Mouse (Mus musculus) embryonic facial prominence, embryonic 15.5 days (tissue): ENCODE measurements at regions not wholly inside any gene's neighbourhood (a gene's known extent, or its start where the extent isn't known, plus 50 kb on each side); places are given as distances from the start of the nearest gene placed in this dataset.

ENCODE experiments used
- ATAC-seq: fragments of 200-750 bp; cut with Nextera tagmentation; 2 replicates; pipeline ENCODE4 v1.8.0; 2017; ENCODE audit warnings: low read depth, moderate TSS enrichment; ENCODE audit not compliant: insufficient number of reproducible peaks, low FRiP score, low TSS enrichment
- H3K27ac ChIP-seq: fragments of 300-500 bp; sonication (generic); replicated peaks from 2 replicates; pipeline ENCODE4 v1.5.1; 2015; ENCODE audit warnings: mild to moderate bottlenecking, inconsistent platforms
- H3K27me3 ChIP-seq: fragments of 300-500 bp; sonication (generic); 2 replicates; pipeline ENCODE4 v1.6.1; 2015; ENCODE audit warnings: inconsistent platforms
- H3K36me3 ChIP-seq: fragments of 300-500 bp; sonication (generic); 2 replicates; pipeline ENCODE4 v1.6.1; 2015; ENCODE audit warnings: mild to moderate bottlenecking, inconsistent platforms
- H3K4me1 ChIP-seq: fragments of 300-500 bp; sonication (generic); 2 replicates; pipeline ENCODE4 v1.6.1; 2015; ENCODE audit warnings: inconsistent platforms
- H3K4me2 ChIP-seq: fragments of 300-500 bp; sonication (generic); replicated peaks from 2 replicates; pipeline ENCODE4 v1.6.1; 2015; ENCODE audit warnings: mild to moderate bottlenecking, inconsistent platforms
- H3K4me3 ChIP-seq: fragments of 300-500 bp; sonication (generic); replicated peaks from 2 replicates; pipeline ENCODE4 v1.5.1; 2015; ENCODE audit warnings: mild to moderate bottlenecking, inconsistent platforms
- H3K9ac ChIP-seq: fragments of 300-500 bp; sonication (generic); 2 replicates; pipeline ENCODE4 v1.6.1; 2015; ENCODE audit warnings: inconsistent platforms
- H3K9me3 ChIP-seq: fragments of 300-500 bp; sonication (generic); replicated peaks from 2 replicates; pipeline ENCODE4 v1.6.1; 2016; ENCODE audit warnings: inconsistent platforms
- WGBS: fragments of 180-500 bp; shearing (Covaris S2); methylation state at CpG from one replicate; pipeline ENCODE4 v1.1.7; 2015; 5-methylcytosine and 5-hydroxymethylcytosine counted together

DNA sequence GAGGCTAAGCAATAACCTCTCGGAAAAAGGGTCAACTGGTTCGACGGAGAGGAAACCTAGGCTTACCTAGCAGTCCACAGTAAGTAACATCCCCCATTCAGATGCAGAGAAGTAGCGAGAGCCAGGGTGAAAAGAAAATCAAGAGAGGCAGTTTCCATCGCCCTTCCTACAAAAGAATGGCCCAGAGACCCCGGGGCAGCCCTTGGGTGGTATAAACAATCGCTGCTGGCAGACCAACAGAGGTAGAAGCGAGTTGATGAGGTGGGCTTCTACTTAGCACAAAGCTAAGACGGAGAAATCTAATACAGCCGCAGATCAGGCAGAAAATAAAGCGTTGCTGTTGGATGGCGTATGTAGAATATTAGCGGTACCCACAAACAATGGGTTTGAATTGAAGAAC is 57.8 kb upstream of the Arl15 start:
- H3K9me3 ChIP-seq = no peaks in the 10 kb centered on the region
- H3K9ac ChIP-seq = no peak overlapping the region
- no peaks in the 10 kb centered on the region for H3K36me3 ChIP-seq
- no peak overlapping the region for H3K4me3 ChIP-seq
- H3K27ac ChIP-seq = no peak overlapping the region
- no peaks in the 10 kb centered on the region for H3K27me3 ChIP-seq
- no peak overlapping the region for H3K4me2 ChIP-seq
- no peak for ATAC-seq
- 73% methylated on average over 13 of the region's 13 CpGs for WGBS
- 0 out of 2 replicates have a peak, but pooled peaks cover 8% of the 10 kb centered on the region for H3K4me1 ChIP-seq

DNA sequence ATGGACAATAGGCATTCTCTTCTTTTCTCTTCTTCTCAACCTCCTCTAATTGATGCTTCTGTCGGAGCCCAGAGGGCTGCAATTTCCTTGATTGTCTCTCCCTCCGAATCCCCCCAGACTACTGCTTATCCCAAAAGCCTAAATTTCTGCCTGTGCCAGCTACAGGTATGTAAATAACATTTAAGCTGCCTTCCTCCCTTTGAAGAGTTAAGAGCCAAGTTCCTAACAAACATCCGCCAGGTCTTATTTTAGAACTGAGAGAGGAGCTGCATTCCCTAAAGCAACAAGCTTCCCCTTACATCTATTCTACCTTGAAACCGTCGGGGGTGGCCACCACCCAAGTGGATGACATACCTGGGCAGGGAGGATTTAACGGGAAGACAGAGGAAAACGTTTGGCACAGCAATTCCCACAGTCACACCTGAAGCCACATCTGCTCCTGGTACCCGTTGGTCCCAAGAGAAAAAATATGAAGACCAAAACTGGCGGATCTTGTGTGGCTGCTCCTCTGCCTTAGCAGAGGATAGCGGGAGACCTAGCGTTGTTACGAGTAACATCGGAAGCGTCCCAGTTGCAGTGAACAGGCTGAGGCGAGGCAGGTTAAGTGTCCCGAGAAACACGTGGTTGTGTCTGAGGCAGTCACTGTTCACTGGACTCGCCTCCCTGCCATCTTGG is 58.6 kb upstream of the Arl15 start:
- no peaks in the 10 kb centered on the region for H3K27me3 ChIP-seq
- no peak overlapping the region for H3K9ac ChIP-seq
- H3K4me3 ChIP-seq = no peak overlapping the region
- no peaks in the 10 kb centered on the region for H3K9me3 ChIP-seq
- no peak for ATAC-seq
- H3K4me2 ChIP-seq = no peak overlapping the region
- 0 out of 2 replicates have a peak, but pooled peaks cover 8% of the 10 kb centered on the region for H3K4me1 ChIP-seq
- WGBS = 37% methylated on average over 18 of the region's 18 CpGs
- no peaks in the 10 kb centered on the region for H3K36me3 ChIP-seq
- H3K27ac ChIP-seq = no peak overlapping the region

DNA sequence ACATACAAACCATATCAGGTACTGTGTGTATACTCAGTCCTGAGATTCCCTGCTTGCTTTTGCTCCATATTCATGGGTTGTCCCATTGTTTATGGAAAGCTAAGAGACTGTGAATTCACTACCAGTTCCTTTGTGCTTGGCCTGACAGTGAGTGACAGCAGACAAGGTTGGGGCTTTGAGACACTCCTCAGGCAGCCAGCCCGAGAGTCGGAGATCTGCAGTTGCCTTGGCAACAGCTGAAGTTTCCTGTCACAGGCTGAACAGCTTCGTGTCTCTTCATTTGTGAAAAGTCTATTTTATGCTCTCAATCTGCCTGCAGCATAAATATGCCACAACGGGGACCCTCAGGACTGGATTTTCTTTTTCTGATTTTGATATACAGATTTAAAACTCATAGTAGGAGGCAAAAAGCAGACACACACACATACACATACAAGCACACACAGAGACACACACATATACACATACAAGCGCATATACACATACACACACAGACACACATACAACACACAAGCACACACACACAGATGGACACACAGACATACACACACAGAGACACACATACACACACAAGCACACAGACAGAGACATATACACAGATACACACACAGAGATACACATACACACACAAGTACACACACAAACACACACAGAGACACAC is 60.0 kb upstream of the Arl15 start:
- Histone ChIP-seq H3K36me3 (no peaks in the 10 kb centered on the region), H3K4me2 (no peak overlapping the region), H3K27ac (no peak overlapping the region), H3K9me3 (no peaks in the 10 kb centered on the region), H3K9ac (no peak overlapping the region), H3K27me3 (no peaks in the 10 kb centered on the region), H3K4me1 (0 out of 2 replicates have a peak, but pooled peaks cover 8% of the 10 kb centered on the region), H3K4me3 (no peak overlapping the region)
- no peak for ATAC-seq
- WGBS = 21% methylated on average over 5 of the region's 5 CpGs

DNA sequence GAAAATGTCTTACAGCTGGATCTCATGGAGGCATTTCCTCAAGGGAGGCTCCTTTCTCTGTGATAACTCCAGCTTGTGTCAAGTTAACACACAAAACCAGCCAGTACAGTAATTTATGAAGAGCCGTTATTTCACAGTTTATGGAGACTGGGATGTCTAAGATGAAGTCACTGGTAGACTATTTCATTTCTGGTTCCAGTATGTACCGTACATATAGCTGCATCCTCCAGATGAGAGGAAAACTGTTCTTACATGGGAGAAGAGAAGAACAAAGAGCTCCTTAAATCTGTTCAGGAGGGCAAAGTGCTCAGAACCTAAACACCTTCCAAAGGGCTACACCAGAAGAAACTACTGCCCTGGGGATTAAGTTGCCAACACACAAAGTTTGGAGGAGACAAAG is 60.6 kb upstream of the Arl15 start:
- H3K9ac ChIP-seq = no peak overlapping the region
- H3K4me1 ChIP-seq = 0 out of 2 replicates have a peak, but pooled peaks cover 8% of the 10 kb centered on the region
- no peak overlapping the region for H3K4me2 ChIP-seq
- H3K27me3 ChIP-seq = no peaks in the 10 kb centered on the region
- H3K9me3 ChIP-seq = no peaks in the 10 kb centered on the region
- H3K36me3 ChIP-seq = no peaks in the 10 kb centered on the region
- H3K4me3 ChIP-seq = no peak overlapping the region
- WGBS = 44% methylated on average over 2 of the region's 2 CpGs
- no peak for ATAC-seq
- no peak overlapping the region for H3K27ac ChIP-seq

DNA sequence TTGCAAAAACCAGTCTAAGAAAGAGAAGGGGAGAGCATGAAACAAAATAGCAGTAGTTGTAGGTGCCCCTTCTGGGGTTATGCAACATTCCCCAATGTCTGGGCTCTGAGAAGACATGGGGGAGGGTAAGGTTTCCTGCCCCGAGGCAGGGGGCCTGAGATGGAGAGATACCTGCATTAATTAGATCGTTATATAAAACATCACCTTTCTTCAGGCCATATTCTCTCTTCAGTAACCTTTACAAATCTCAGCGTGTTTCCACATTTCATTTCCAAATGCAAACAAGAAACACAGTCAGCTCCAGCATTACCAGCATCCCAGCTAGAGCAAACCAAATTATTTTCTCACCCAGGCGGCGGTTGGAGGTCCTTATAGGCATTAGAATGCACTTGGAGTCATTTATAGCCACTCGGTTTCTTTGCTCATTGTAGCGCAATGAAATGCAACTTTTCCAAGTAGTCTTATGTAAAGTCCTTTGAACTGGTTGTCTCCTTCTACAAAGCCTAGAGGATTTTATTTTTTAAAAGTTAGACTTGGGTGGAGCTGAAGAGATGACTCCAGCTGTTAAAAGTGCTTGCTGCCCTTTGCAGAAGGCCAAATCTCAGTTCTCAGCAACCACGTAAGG is 63.4 kb upstream of the Arl15 start:
- H3K9me3 ChIP-seq = no peaks in the 10 kb centered on the region
- H3K27me3 ChIP-seq = no peaks in the 10 kb centered on the region
- ATAC-seq = no peak
- no peak overlapping the region for H3K4me3 ChIP-seq
- H3K9ac ChIP-seq = no peak overlapping the region
- 0 out of 2 replicates have a peak, but pooled peaks cover 8% of the 10 kb centered on the region for H3K4me1 ChIP-seq
- no peaks in the 10 kb centered on the region for H3K36me3 ChIP-seq
- WGBS = 38% methylated on average over 8 of the region's 8 CpGs
- H3K27ac ChIP-seq = 0 out of 2 replicates have a peak overlapping the region, but pooled peaks have one; percentile 12
- no peak overlapping the region for H3K4me2 ChIP-seq

DNA sequence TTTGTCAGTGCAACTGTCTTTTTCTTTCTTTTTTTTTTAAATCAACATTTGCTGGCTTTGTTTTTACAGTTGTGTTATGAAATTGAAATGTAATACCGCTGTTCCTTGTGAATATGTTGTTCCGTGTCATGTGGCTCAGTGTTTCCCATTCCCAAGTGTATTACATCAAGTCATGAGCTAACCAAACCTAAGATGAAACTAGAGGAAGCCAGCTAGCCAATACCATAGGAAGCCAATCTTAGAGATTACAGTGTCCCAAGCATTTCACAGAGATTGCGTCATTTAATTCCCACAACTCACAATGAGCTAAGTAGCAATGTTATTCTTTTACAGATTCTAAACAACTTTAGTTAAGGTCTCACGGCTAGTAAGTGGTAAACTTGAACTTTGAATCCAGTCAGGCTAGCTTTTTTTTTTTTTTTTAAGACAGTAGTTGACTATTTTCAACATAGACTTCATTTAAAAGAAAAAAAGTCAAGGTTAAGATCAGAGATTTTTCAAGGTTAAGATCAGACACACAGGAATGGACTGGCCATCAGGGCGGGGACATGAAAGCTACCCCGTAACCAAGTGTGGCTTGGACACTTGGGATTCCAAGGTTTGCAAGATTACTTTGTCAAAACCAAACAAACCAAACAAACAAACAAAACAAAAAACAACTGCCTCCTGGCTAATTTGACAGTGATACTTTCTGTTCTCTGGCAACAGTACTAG is 64.1 kb upstream of the Arl15 start:
- H3K4me1 ChIP-seq = 0 out of 2 replicates have a peak, but pooled peaks cover 8% of the 10 kb centered on the region
- WGBS = 69% methylated on average over 6 of the region's 6 CpGs
- no peaks in the 10 kb centered on the region for H3K9me3 ChIP-seq
- ATAC-seq = no peak
- no peaks in the 10 kb centered on the region for H3K36me3 ChIP-seq
- H3K4me2 ChIP-seq = no peak overlapping the region
- H3K27me3 ChIP-seq = no peaks in the 10 kb centered on the region
- H3K9ac ChIP-seq = no peak overlapping the region
- H3K4me3 ChIP-seq = no peak overlapping the region
- 0 out of 2 replicates have a peak overlapping the region, but pooled peaks have one; percentile 12 for H3K27ac ChIP-seq

DNA sequence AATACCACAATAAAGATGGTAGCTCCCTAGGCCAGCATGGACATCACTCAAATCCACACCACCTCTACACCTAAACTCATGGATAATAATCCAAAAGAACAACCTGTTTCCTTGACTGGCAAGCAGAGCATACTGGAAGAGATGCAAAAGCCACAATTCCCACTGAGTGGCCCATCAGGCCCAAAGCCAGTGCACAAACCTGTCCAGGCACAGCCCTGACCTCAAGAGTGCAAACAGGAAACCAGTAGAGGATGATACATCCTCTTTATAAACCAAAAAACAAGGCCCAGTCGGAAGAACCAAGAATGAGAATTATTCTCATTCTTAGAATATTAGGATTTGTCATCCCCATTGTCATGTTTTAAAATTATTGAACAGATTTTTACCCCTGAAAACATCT is 64.7 kb upstream of the Arl15 start:
- WGBS = 68% methylated on average over 1 of the region's 1 CpGs
- 0 out of 2 replicates have a peak, but pooled peaks cover 8% of the 10 kb centered on the region for H3K4me1 ChIP-seq
- no peak for ATAC-seq
- no peak overlapping the region for H3K27ac ChIP-seq
- no peak overlapping the region for H3K4me2 ChIP-seq
- no peaks in the 10 kb centered on the region for H3K9me3 ChIP-seq
- H3K9ac ChIP-seq = no peak overlapping the region
- no peaks in the 10 kb centered on the region for H3K27me3 ChIP-seq
- H3K36me3 ChIP-seq = no peaks in the 10 kb centered on the region
- no peak overlapping the region for H3K4me3 ChIP-seq

DNA sequence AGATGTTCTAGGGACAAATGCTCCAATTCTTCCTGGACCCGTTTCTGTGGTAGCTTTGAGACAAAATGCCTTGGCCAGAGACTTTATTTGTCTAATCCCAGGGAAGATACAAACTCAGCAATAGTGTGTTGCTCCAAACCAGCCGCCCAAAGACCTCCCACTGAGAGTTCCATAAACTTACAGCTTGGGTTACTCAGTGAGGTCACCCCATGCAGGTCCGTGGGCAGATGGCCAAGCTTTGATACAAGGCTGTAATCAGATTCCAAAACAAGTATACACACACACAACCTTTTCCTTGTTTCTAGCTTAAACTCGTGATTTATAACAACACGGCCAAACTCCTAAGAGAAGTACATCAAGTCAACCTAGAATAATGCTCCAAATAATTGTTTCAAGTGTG is 64.6 kb upstream of the Hspb3 start:
- no peak overlapping the region for H3K4me2 ChIP-seq
- ATAC-seq = no peak
- no peak overlapping the region for H3K9ac ChIP-seq
- H3K27ac ChIP-seq = 0 out of 2 replicates have a peak overlapping the region, but pooled peaks have one; percentile 23
- no peaks in the 10 kb centered on the region for H3K36me3 ChIP-seq
- no peaks in the 10 kb centered on the region for H3K4me1 ChIP-seq
- 36% methylated on average over 5 of the region's 5 CpGs for whole genome bisulfite sequencing
- H3K4me3 ChIP-seq = no peak overlapping the region
- H3K9me3 ChIP-seq = no peaks in the 10 kb centered on the region
- H3K27me3 ChIP-seq = no peaks in the 10 kb centered on the region

DNA sequence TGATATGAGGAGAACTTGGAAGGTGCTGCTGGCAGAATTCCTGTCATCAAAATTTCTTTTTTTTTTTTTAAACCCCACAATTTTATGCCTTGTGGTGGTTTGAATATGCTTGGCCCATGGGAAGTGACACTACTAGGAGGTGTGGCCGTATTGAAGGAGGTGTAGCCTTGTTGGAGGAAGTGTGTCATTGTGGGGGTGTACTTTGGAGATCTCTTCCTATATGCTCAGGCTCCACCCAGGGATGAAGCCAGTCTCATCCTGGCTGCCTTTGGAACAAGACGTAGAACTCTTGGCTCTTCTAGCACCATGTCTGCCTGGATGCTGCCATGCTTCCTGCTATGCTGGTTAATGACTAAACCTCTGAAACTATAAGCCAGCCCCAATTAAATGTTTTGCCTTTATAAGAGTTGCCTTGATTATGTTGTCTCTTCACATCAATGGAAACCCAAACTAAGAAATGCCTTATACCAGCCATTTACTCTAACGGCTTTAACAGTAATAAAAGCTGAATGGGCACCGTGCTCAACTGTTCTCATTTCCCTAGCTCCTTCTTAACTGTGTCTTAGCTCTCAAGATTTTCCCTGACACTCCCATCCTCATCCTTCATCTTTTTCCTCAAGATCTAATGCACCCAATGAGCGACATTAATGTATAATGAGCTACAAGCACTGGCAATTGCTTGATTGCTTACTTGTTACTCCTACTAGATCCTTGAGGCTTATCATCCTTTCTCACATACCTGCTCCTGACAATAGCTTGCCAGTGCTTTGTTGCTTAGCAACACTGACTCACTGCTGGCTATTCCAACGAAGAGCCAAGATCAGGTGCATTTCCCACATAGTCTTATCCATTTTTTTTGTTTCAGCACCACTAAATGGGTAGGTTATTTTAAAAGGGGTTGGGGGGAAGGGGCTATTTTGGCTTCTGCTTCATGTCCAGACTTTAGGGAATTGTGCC is 61.7 kb upstream of the Hspb3 start:
- H3K27me3 ChIP-seq = no peaks in the 10 kb centered on the region
- no peak overlapping the region for H3K27ac ChIP-seq
- H3K9me3 ChIP-seq = no peaks in the 10 kb centered on the region
- no peaks in the 10 kb centered on the region for H3K4me1 ChIP-seq
- WGBS = 79% methylated on average over 6 of the region's 6 CpGs
- no peak overlapping the region for H3K4me2 ChIP-seq
- H3K36me3 ChIP-seq = no peaks in the 10 kb centered on the region
- ATAC-seq = no peak
- H3K4me3 ChIP-seq = no peak overlapping the region
- no peak overlapping the region for H3K9ac ChIP-seq

DNA sequence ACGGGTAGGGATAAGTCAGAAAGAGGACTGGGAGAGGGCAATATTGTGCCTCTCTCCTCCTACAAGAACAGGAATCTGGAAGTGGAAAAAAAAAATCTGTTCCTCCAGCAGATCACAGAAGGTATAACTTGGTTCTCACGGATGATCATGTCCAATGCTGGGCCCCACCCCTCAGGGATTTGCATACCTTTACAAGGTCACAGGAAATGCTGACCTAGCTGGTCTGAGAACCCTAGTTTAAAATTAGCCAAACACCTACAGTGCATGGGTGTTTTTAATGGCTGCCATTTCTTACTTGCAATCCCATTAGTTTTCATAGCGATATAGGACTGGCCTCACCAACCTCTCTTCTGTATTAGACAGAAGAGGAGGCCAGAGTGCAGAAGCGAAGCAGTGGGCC is 51.8 kb upstream of the Hspb3 start:
- no peaks in the 10 kb centered on the region for H3K27me3 ChIP-seq
- no peaks in the 10 kb centered on the region for H3K36me3 ChIP-seq
- H3K4me3 ChIP-seq = no peak overlapping the region
- no peak overlapping the region for H3K27ac ChIP-seq
- no peaks in the 10 kb centered on the region for H3K9me3 ChIP-seq
- H3K4me1 ChIP-seq = no peaks in the 10 kb centered on the region
- 78% methylated on average over 4 of the region's 4 CpGs for WGBS
- no peak overlapping the region for H3K4me2 ChIP-seq
- H3K9ac ChIP-seq = no peak overlapping the region
- ATAC-seq = no peak
